Mouse (Mus musculus) kidney, adult 2 months (tissue): ENCODE measurements at regions not wholly inside any gene's neighbourhood (a gene's known extent, or its start where the extent isn't known, plus 50 kb on each side); places are given as distances from the start of the nearest gene placed in this dataset.
"Not testable (repeated sequence)": the region's sequence is repeated elsewhere in the genome, so short reads cannot be mapped to it uniquely, and the experiment has no call there.

Experiments used
- CTCF ChIP-seq: fragments of 200-500 bp; conservative IDR thresholded peaks from 2 replicates; pipeline ENCODE4 v1.5.1; 2011; ENCODE audit warnings: low read depth, mild to moderate bottlenecking, control low read depth, low read length, moderate library complexity, mixed read lengths; ENCODE audit not compliant: insufficient read depth, insufficient read length
- POLR2A ChIP-seq: fragments of 200-500 bp; IDR thresholded peaks from one replicate; pipeline ENCODE4 v1.6.1; 2011; ENCODE audit warnings: low read depth, low read length, control low read depth

- TF ChIP-seq CTCF, POLR2A: not testable (repeated sequence)
Observed at GRCm38 (mm10) chr3:15056788-15057585, 170.9 kb downstream of the Car2 start.
